Mouse (Mus musculus): ENCODE results near the gene Hs2st1. TPM values are rescaled to one million over a fixed set of nuclear protein-coding genes. Genes with fewer than 3 reads are reported as not detected.

The Hs2st1 gene
- polyA plus RNA-seq, 1 experiment from 2014 or later = 10.2 TPM

DNA sequence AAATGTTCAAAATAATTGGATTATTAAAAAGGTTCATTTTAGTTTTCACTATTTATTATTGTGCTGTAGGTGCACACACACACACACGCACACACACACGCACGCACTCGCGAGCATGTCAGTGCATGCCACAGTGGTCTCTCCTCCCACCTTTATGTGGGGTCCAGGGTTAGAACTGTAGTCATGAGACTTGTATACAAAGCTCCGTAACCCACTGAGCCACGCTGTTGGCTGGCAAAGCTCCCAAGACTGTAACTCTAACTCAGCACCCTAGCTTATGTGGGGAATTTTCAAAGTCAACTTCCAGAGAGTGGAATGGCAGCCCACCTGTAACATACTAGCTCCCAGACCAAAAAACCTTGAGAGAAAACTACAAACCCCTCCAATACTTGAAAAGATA lies 24.8 kb downstream of the Hs2st1 start:
- Histone ChIP-seq H3K4me2 (replicated peaks; ENCODE audit: low read depth, low read length) (no peak overlapping the region), H3K9ac (replicated peaks; ENCODE audit: low read length) (no peak overlapping the region), H3K27ac (ENCODE audit: low read length) (no peak overlapping the region), H3K27me3 (ENCODE audit: insufficient read depth, low read length) (no peaks in the 10 kb centered on the region), H3K4me3 (ENCODE audit: low read length) (no peak overlapping the region), H3K4me1 (ENCODE audit: insufficient read depth, low read length) (peaks cover 21% of the 10 kb centered on the region), H3K9me3 (ENCODE audit: low read length) (no peaks in the 10 kb centered on the region), H3K36me3 (ENCODE audit: insufficient read depth, low read length) (no peaks in the 10 kb centered on the region)
- WGBS = 73% methylated on average over 7 of the region's 7 CpGs
- ATAC-seq (ENCODE audit: low FRiP score, low TSS enrichment) = no peak

DNA sequence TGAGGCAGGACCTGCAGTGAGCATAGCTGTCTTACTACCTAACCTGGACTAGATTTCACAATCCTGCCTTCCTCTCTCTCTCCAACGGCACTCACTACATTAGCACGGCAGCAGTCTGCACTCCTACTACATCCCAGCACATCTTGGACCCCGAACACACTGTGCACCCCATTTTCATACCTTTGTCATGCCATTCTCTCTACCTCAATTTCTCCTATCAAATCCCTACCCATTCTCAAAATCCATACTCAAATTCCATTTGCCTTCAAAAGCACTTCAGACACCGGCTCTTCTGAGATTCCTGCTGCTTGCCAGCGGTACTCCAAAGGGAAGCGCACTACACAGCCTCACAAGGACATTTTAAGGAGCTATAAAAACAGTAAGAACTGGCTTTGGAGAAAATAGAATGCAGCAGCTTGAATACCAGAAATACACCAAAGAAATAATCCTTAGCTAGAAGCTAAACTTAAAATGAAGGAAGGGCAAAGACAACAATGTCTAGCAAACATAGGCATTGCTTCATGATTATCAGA lies 28.0 kb downstream of the Hs2st1 start:
- no peak overlapping the region for H3K9ac ChIP-seq (replicated peaks; ENCODE audit: low read length)
- no peak for ATAC-seq (ENCODE audit: low FRiP score, low TSS enrichment)
- peaks cover 21% of the 10 kb centered on the region for H3K4me1 ChIP-seq (ENCODE audit: insufficient read depth, low read length)
- no peaks in the 10 kb centered on the region for H3K27me3 ChIP-seq (ENCODE audit: insufficient read depth, low read length)
- no peak overlapping the region for H3K27ac ChIP-seq (ENCODE audit: low read length)
- no peaks in the 10 kb centered on the region for H3K36me3 ChIP-seq (ENCODE audit: insufficient read depth, low read length)
- H3K9me3 ChIP-seq (ENCODE audit: low read length) = no peaks in the 10 kb centered on the region
- 67% methylated on average over 6 of the region's 6 CpGs for WGBS
- no peak overlapping the region for H3K4me3 ChIP-seq (ENCODE audit: low read length)
- H3K4me2 ChIP-seq (replicated peaks; ENCODE audit: low read depth, low read length) = no peak overlapping the region

DNA sequence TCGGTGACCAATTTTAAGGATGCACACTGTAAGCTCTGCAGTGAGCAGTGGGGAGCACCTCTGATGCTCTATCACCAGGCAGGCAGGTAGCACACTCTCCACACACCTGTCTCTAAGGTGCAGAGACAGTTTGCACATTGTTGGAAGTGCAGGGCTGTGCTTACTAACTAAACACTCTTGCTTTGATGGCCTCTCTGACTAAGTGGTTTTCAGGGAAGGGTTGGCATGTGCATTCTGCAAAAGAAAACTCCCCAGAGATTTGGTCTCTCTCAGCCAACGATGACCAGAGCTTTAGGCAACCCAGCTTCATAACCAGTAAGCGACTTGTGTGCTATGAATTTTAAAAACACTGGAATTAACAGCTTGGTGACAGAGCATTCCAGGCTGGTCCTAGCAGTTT lies 29.2 kb downstream of the Hs2st1 start:
- Histone ChIP-seq H3K9me3 (ENCODE audit: low read length) (no peaks in the 10 kb centered on the region), H3K4me2 (replicated peaks; ENCODE audit: low read depth, low read length) (no peak overlapping the region), H3K36me3 (ENCODE audit: insufficient read depth, low read length) (no peaks in the 10 kb centered on the region), H3K27me3 (ENCODE audit: insufficient read depth, low read length) (no peaks in the 10 kb centered on the region), H3K9ac (replicated peaks; ENCODE audit: low read length) (no peak overlapping the region), H3K27ac (ENCODE audit: low read length) (no peak overlapping the region), H3K4me1 (ENCODE audit: insufficient read depth, low read length) (peaks cover 13% of the 10 kb centered on the region), H3K4me3 (ENCODE audit: low read length) (no peak overlapping the region)
- ATAC-seq (ENCODE audit: low FRiP score, low TSS enrichment) = no peak
- WGBS = 79% methylated on average over 3 of the region's 3 CpGs

DNA sequence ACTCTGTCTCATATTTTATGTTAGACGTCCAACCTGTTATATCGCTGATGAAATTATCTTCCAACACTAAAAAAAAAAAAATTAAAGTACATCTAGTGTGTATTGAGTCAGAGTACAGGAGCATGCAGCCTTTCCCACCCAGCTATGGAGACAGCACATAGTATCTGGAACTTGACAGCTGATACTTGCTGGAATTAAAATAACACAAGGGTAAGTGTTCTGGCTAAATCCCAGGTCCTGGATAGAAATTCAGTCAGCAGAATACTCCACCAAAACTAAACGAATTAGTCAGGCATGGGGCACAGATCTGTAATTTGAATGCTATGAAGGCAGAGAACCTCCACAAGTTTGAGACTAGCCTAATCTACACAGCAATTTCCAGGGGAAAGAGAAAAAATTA lies 30.9 kb downstream of the Hs2st1 start:
- no peak overlapping the region for H3K4me3 ChIP-seq (ENCODE audit: low read length)
- H3K9ac ChIP-seq (replicated peaks; ENCODE audit: low read length) = no peak overlapping the region
- WGBS = 83% methylated on average over 3 of the region's 3 CpGs
- H3K4me2 ChIP-seq (replicated peaks; ENCODE audit: low read depth, low read length) = no peak overlapping the region
- no peak overlapping the region for H3K27ac ChIP-seq (ENCODE audit: low read length)
- ATAC-seq (ENCODE audit: low FRiP score, low TSS enrichment) = no peak
- H3K9me3 ChIP-seq (ENCODE audit: low read length) = no peaks in the 10 kb centered on the region
- H3K27me3 ChIP-seq (ENCODE audit: insufficient read depth, low read length) = no peaks in the 10 kb centered on the region
- H3K4me1 ChIP-seq (ENCODE audit: insufficient read depth, low read length) = peaks cover 12% of the 10 kb centered on the region; the same call in 1 of the 2 replicates
- H3K36me3 ChIP-seq (ENCODE audit: insufficient read depth, low read length) = no peaks in the 10 kb centered on the region

DNA sequence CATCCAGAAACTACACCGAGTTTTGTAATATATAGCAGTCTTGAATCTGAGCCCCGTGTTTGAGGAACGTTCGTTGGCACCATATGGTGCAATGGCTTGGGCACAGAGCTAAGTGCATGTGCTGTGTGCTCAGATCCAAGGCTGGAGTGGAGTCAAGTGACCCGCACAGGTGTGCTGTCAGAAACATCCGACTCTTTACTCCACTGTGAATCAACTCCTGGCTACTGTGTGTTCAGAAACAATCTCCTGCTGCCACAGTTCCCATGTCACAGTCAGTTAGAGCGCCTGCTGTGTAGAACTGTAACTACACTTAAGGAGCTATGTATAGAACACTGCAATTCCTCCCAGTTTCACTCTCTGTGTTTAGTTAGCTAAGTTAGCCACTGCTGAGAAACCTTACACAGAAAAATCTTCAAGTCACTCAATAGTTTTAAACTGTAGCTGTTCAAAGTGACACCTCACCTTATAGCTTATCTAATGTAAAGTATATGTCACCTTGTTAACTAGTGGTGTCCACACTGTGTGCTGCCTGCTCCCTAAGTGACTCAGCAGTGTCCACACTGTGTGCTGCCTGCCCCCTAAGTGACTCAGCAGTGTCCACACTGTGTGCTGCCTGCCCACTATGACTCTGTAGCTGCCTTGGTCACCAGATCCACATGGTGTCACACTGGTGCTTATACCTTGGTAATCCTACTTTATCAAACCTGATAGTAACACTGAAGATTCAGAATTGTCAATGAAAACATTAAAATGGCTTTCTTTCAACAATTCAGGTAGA lies 32.7 kb downstream of the Hs2st1 start:
- ATAC-seq (ENCODE audit: low FRiP score, low TSS enrichment) = no peak

DNA sequence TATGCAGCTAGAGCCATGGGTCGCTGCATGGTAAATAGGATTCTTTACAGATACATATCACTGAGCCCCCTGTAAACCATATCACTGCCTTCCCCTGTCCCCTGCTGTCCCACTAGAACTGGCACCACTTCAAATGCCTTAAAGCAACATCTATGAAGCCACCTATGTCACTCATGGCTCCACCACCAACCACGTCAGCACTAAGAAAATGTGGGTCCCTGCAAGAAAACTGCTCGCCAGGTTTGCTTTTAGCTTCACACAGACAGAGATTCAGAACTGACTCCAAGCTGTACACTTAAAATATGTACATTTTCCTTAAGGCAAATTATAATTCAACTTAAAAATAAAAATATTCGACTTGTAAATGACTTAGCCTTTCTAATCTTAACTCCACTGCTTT lies 34.9 kb downstream of the Hs2st1 start:
- no peak overlapping the region for H3K9ac ChIP-seq (replicated peaks; ENCODE audit: low read length)
- H3K4me1 ChIP-seq (ENCODE audit: insufficient read depth, low read length) = 0 out of 2 replicates have a peak, but pooled peaks cover 8% of the 10 kb centered on the region
- no peaks in the 10 kb centered on the region for H3K27me3 ChIP-seq (ENCODE audit: insufficient read depth, low read length)
- H3K27ac ChIP-seq (ENCODE audit: low read length) = no peak overlapping the region
- no peaks in the 10 kb centered on the region for H3K9me3 ChIP-seq (ENCODE audit: low read length)
- H3K4me2 ChIP-seq (replicated peaks; ENCODE audit: low read depth, low read length) = no peak overlapping the region
- no peaks in the 10 kb centered on the region for H3K36me3 ChIP-seq (ENCODE audit: insufficient read depth, low read length)
- WGBS = 93% methylated on average over 4 of the region's 4 CpGs
- ATAC-seq (ENCODE audit: low FRiP score, low TSS enrichment) = no peak
- no peak overlapping the region for H3K4me3 ChIP-seq (ENCODE audit: low read length)

More for the DNA sequence above, 32.7 kb downstream of the Hs2st1 start:
- Histone ChIP-seq H3K4me1 (ENCODE audit: insufficient read depth, low read length) (peaks cover 11% of the 10 kb centered on the region; the same call in 1 of the 2 replicates), H3K9ac (replicated peaks; ENCODE audit: low read length) (no peak overlapping the region), H3K27me3 (ENCODE audit: insufficient read depth, low read length) (no peaks in the 10 kb centered on the region), H3K27ac (ENCODE audit: low read length) (no peak overlapping the region), H3K9me3 (ENCODE audit: low read length) (no peaks in the 10 kb centered on the region), H3K4me3 (ENCODE audit: low read length) (no peak overlapping the region), H3K4me2 (replicated peaks; ENCODE audit: low read depth, low read length) (no peak overlapping the region), H3K36me3 (ENCODE audit: insufficient read depth, low read length) (no peaks in the 10 kb centered on the region)
- WGBS = 85% methylated on average over 7 of the region's 7 CpGs

DNA sequence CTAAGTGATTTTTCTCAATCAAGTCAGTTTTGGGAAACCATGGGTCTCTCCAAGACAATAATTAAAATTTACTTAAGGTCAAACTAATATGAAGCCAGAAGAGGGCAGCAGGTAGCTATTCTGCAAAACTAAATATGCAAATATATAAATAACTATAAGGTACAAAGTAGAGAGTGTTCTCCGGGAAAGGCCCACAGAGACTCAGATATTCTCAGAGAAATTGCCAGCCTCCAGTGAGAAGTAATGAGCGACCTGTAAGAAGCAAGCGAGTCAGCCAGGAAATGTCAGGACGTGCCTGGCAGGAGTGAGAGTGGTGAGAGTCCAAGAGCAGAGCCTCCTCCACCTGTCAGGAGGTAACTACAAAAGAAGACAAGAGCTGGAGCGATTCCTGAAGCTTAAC lies 39.0 kb downstream of the Hs2st1 start:
- no peak overlapping the region for H3K27ac ChIP-seq (ENCODE audit: low read length)
- no peaks in the 10 kb centered on the region for H3K36me3 ChIP-seq (ENCODE audit: insufficient read depth, low read length)
- no peak overlapping the region for H3K4me3 ChIP-seq (ENCODE audit: low read length)
- no peaks in the 10 kb centered on the region for H3K9me3 ChIP-seq (ENCODE audit: low read length)
- 0 out of 2 replicates have a peak, but pooled peaks cover 8% of the 10 kb centered on the region for H3K4me1 ChIP-seq (ENCODE audit: insufficient read depth, low read length)
- ATAC-seq (ENCODE audit: low FRiP score, low TSS enrichment) = no peak
- H3K9ac ChIP-seq (replicated peaks; ENCODE audit: low read length) = no peak overlapping the region
- no peaks in the 10 kb centered on the region for H3K27me3 ChIP-seq (ENCODE audit: insufficient read depth, low read length)
- no peak overlapping the region for H3K4me2 ChIP-seq (replicated peaks; ENCODE audit: low read depth, low read length)
- WGBS = 39% methylated on average over 5 of the region's 5 CpGs

DNA sequence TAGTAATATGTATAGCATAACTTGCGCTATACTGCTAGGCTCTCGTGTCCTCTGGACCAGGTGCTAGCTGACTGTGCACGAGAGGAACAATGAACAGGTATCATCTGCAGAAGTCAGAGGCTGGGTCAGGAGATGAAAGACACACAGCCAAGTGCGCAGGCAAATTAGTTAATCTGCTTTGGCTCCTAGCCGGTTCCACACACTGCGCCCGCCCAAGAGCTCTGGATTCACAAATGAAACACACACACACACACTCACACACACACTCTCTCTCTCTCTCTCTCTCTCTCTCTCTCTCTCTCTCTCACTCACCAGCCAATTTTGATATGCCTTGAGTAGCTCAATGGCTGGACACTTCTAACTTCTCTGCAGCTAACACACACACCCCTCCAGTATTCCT lies 42.1 kb downstream of the Hs2st1 start:
- Histone ChIP-seq H3K36me3 (ENCODE audit: insufficient read depth, low read length) (no peaks in the 10 kb centered on the region), H3K4me3 (ENCODE audit: low read length) (no peak overlapping the region), H3K27me3 (ENCODE audit: insufficient read depth, low read length) (no peaks in the 10 kb centered on the region), H3K27ac (ENCODE audit: low read length) (no peak overlapping the region), H3K4me2 (replicated peaks; ENCODE audit: low read depth, low read length) (no peak overlapping the region), H3K9me3 (ENCODE audit: low read length) (no peaks in the 10 kb centered on the region), H3K9ac (replicated peaks; ENCODE audit: low read length) (no peak overlapping the region), H3K4me1 (ENCODE audit: insufficient read depth, low read length) (0 out of 2 replicates have a peak, but pooled peaks cover 8% of the 10 kb centered on the region)
- 91% methylated on average over 7 of the region's 7 CpGs for WGBS
- ATAC-seq (ENCODE audit: low FRiP score, low TSS enrichment) = no peak

DNA sequence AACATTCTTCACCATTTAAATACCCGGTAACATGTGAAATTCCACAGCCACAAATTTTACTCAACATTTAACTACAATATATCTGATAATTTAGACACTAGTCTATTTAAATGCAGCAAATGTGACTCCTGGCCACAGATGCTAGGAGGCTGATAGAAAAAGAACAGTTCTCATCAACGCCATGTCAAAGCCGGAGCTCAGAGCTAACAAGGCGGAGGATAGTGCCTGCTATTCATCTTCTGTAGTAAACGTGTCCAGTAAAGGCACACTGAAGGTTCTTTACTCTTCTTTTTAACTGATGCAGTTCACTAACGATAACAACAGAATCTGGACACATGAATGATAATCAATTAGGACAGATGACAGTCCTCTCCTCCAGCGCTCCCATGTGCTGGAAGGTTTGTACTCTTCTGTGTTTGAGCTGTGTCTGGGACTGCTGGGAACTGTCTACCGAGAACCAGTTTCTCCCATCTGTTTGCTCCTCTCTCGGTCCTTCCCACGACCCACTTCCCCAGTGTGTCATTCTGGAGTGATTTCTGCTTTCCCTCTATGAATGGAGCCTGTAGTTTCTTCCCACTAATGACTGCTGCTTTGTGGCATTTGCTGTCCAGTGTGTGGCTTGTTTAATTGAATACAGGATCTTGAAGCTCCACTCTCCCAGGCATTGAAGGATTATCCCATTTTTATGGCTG lies 50.3 kb downstream of the Hs2st1 start:
- H3K9me3 ChIP-seq (ENCODE audit: low read length) = no peaks in the 10 kb centered on the region
- H3K9ac ChIP-seq (replicated peaks; ENCODE audit: low read length) = no peak overlapping the region
- H3K36me3 ChIP-seq (ENCODE audit: insufficient read depth, low read length) = no peaks in the 10 kb centered on the region
- H3K4me3 ChIP-seq (ENCODE audit: low read length) = no peak overlapping the region
- no peak for ATAC-seq (ENCODE audit: low FRiP score, low TSS enrichment)
- H3K27ac ChIP-seq (ENCODE audit: low read length) = no peak overlapping the region
- WGBS = 46% methylated on average over 10 of the region's 10 CpGs
- no peaks in the 10 kb centered on the region for H3K27me3 ChIP-seq (ENCODE audit: insufficient read depth, low read length)
- no peak overlapping the region for H3K4me2 ChIP-seq (replicated peaks; ENCODE audit: low read depth, low read length)
- H3K4me1 ChIP-seq (ENCODE audit: insufficient read depth, low read length) = no peaks in the 10 kb centered on the region

DNA sequence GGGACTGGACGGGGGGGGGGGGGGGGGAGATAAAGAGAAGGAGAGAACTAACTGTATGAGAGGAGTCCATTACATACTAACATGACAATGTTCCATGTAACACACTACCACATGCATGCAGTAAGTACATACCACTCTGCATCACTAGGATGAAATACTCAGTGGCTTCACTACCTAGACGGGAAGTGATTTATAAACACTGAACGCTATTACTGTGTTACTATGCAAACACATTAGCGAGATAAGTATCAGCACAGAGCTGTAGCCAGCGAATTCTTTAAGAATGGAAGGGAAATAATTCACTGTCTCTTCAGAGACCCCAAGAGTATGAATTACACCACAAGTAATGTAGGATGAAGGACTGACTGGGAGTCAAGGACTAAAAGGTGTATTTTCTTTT lies 51.1 kb downstream of the Hs2st1 start:
- Histone ChIP-seq H3K4me1 (ENCODE audit: insufficient read depth, low read length) (no peaks in the 10 kb centered on the region; the same call in 1 of the 2 replicates), H3K27me3 (ENCODE audit: insufficient read depth, low read length) (no peaks in the 10 kb centered on the region), H3K4me3 (ENCODE audit: low read length) (no peak overlapping the region), H3K36me3 (ENCODE audit: insufficient read depth, low read length) (no peaks in the 10 kb centered on the region), H3K27ac (ENCODE audit: low read length) (no peak overlapping the region), H3K4me2 (replicated peaks; ENCODE audit: low read depth, low read length) (no peak overlapping the region), H3K9me3 (ENCODE audit: low read length) (no peaks in the 10 kb centered on the region), H3K9ac (replicated peaks; ENCODE audit: low read length) (no peak overlapping the region)
- peak; percentile 61; the same call in 1 of the 2 replicates for ATAC-seq (ENCODE audit: low FRiP score, low TSS enrichment)
- 15% methylated on average over 5 of the region's 5 CpGs for WGBS
